Mouse (Mus musculus): Measurements from ENCODE around the gene Gpr50. TPM values are rescaled to one million over a fixed set of nuclear protein-coding genes. Genes with fewer than 3 reads are reported as not detected.

Gpr50 gene
- polyA plus RNA-seq (2014; fragmentation: Nextera tagmentation; extraction: Ambion mirVana), result 3.1 and 3.4 TPM in 2 replicates

GRCm38 (mm10) chrX:71663374-71663773 is at the start of gene Gpr50:
TSS of gene Gpr50 (plus strand) at chrX:71663667.
- peak within 1 kb of the TSS; percentile 42 for H3K4me3 ChIP-seq (ENCODE audit: low read depth, low read length)
- H3K27me3 ChIP-seq (ENCODE audit: control insufficient read depth, insufficient read depth, low read length), result peaks cover 48% of the 10 kb centered on the region
- H3K36me3 ChIP-seq (ENCODE audit: control insufficient read depth, insufficient read depth, low read length), result no peaks in the 10 kb centered on the region
- no peak within 1 kb of the TSS for H3K27ac ChIP-seq (ENCODE audit: low read depth, low read length)
- H3K4me2 ChIP-seq, result peak within 1 kb of the TSS; percentile 63
- WGBS, result 27% methylated on average over 9 of the region's 9 CpGs
- peak within 1 kb of the TSS; percentile 51; the same call in 1 of the 2 replicates for H3K9ac ChIP-seq (ENCODE audit: low read length)
- DNase-seq (ENCODE audit: low spot score, missing footprints) (peak; percentile 86), ATAC-seq (ENCODE audit: low FRiP score) (0 out of 2 replicates have a peak, but pooled peaks have one; percentile 37)
- H3K4me1 ChIP-seq (ENCODE audit: control insufficient read depth, insufficient read depth, low read length), result no peaks in the 10 kb centered on the region
- peaks cover 5% of the 10 kb centered on the region; the same call in 1 of the 2 replicates for H3K9me3 ChIP-seq (ENCODE audit: control insufficient read depth, low read length)

- ATAC-seq (ENCODE audit: low FRiP score) (no peak), DNase-seq (ENCODE audit: low spot score, missing footprints) (no peak)
- Histone ChIP-seq H3K4me1 (ENCODE audit: control insufficient read depth, insufficient read depth, low read length) (no peaks in the 10 kb centered on the region), H3K9ac (ENCODE audit: low read length) (no peak overlapping the region), H3K4me3 (ENCODE audit: low read depth, low read length) (no peak overlapping the region), H3K27ac (ENCODE audit: low read depth, low read length) (no peak overlapping the region), H3K36me3 (ENCODE audit: control insufficient read depth, insufficient read depth, low read length) (no peaks in the 10 kb centered on the region), H3K4me2 (no peak overlapping the region), H3K27me3 (ENCODE audit: control insufficient read depth, insufficient read depth, low read length) (no peaks in the 10 kb centered on the region), H3K9me3 (ENCODE audit: control insufficient read depth, low read length) (no peaks in the 10 kb centered on the region)
- 92% methylated on average over 1 of the region's 1 CpGs for WGBS
Observed at GRCm38 (mm10) chrX:71622286-71622685, 41.2 kb upstream of the Gpr50 start.

DNA sequence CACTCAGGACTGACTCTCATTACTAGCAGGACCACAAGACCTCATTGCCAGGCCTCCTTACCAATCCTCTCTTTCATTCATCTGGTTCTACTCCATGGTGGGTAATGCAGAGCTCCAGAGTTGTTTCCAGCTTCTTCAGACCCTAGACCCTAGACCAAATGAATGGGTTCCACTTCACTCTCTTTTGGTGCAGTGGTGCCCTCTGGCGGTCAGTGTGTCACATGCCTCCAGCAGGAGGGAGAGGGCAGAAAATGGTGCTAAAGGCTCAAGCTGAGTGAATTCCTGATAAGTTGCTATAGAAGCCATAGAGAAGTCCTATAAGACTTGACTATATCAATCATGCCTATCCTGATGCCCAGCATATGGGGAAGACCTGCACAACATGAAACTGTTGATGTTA is 39.6 kb upstream of the Gpr50 start:
- Histone ChIP-seq H3K4me3 (ENCODE audit: low read depth, low read length) (no peak overlapping the region), H3K4me2 (no peak overlapping the region), H3K9me3 (ENCODE audit: control insufficient read depth, low read length) (no peaks in the 10 kb centered on the region), H3K36me3 (ENCODE audit: control insufficient read depth, insufficient read depth, low read length) (no peaks in the 10 kb centered on the region), H3K9ac (ENCODE audit: low read length) (no peak overlapping the region), H3K27ac (ENCODE audit: low read depth, low read length) (no peak overlapping the region), H3K4me1 (ENCODE audit: control insufficient read depth, insufficient read depth, low read length) (no peaks in the 10 kb centered on the region), H3K27me3 (ENCODE audit: control insufficient read depth, insufficient read depth, low read length) (no peaks in the 10 kb centered on the region)
- DNase-seq (ENCODE audit: low spot score, missing footprints) (peak; percentile 90), ATAC-seq (ENCODE audit: low FRiP score) (no peak)
- WGBS, result 5% methylated on average over 1 of the region's 1 CpGs

GRCm38 (mm10) chrX:71628306-71628705 is 35.2 kb upstream of the Gpr50 start:
- no peak overlapping the region for H3K4me2 ChIP-seq
- no peak overlapping the region for H3K9ac ChIP-seq (ENCODE audit: low read length)
- H3K4me3 ChIP-seq (ENCODE audit: low read depth, low read length), result no peak overlapping the region
- ATAC-seq (ENCODE audit: low FRiP score), result no peak
- H3K36me3 ChIP-seq (ENCODE audit: control insufficient read depth, insufficient read depth, low read length), result no peaks in the 10 kb centered on the region
- peak; percentile 94 for DNase-seq (ENCODE audit: low spot score, missing footprints)
- no peaks in the 10 kb centered on the region for H3K27me3 ChIP-seq (ENCODE audit: control insufficient read depth, insufficient read depth, low read length)
- no peak overlapping the region for H3K27ac ChIP-seq (ENCODE audit: low read depth, low read length)
- no peaks in the 10 kb centered on the region for H3K9me3 ChIP-seq (ENCODE audit: control insufficient read depth, low read length)
- H3K4me1 ChIP-seq (ENCODE audit: control insufficient read depth, insufficient read depth, low read length), result no peaks in the 10 kb centered on the region
- 18% methylated on average over 4 of the region's 4 CpGs for WGBS

DNA sequence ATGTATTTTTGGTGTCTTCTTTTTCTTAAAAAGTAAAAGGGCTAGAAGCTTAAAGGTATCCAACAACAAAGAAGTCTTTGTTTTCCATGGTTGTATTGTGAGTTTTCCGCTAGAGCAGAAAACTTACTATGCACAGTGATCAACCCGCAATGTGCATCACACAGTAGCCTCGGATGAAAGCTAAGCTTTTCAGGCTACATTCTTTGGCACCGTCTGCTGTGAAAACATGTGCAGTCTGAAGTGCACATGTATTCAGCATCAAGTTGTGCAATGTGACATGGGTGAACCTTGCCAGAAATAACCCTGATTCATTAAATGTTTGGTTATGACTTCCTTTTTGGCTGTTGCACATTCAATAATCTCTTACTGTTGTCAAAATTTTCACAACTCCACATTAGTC is 32.8 kb upstream of the Gpr50 start:
- H3K4me3 ChIP-seq (ENCODE audit: low read depth, low read length), result no peak overlapping the region
- ATAC-seq (ENCODE audit: low FRiP score) (no peak), DNase-seq (ENCODE audit: low spot score, missing footprints) (no peak)
- H3K27me3 ChIP-seq (ENCODE audit: control insufficient read depth, insufficient read depth, low read length), result no peaks in the 10 kb centered on the region
- H3K4me1 ChIP-seq (ENCODE audit: control insufficient read depth, insufficient read depth, low read length), result no peaks in the 10 kb centered on the region
- WGBS, result 73% methylated on average over 4 of the region's 4 CpGs
- H3K36me3 ChIP-seq (ENCODE audit: control insufficient read depth, insufficient read depth, low read length), result no peaks in the 10 kb centered on the region
- no peak overlapping the region for H3K9ac ChIP-seq (ENCODE audit: low read length)
- no peak overlapping the region for H3K27ac ChIP-seq (ENCODE audit: low read depth, low read length)
- no peak overlapping the region for H3K4me2 ChIP-seq
- no peaks in the 10 kb centered on the region for H3K9me3 ChIP-seq (ENCODE audit: control insufficient read depth, low read length)

- H3K27ac ChIP-seq (ENCODE audit: low read depth, low read length), result no peak overlapping the region
- no peak overlapping the region for H3K4me3 ChIP-seq (ENCODE audit: low read depth, low read length)
- no peak overlapping the region for H3K9ac ChIP-seq (ENCODE audit: low read length)
- DNase-seq (ENCODE audit: low spot score, missing footprints) (no peak), ATAC-seq (ENCODE audit: low FRiP score) (no peak)
- 64% methylated on average over 1 of the region's 1 CpGs for WGBS
- no peaks in the 10 kb centered on the region for H3K9me3 ChIP-seq (ENCODE audit: control insufficient read depth, low read length)
- H3K4me1 ChIP-seq (ENCODE audit: control insufficient read depth, insufficient read depth, low read length), result no peaks in the 10 kb centered on the region
- no peaks in the 10 kb centered on the region for H3K27me3 ChIP-seq (ENCODE audit: control insufficient read depth, insufficient read depth, low read length)
- H3K36me3 ChIP-seq (ENCODE audit: control insufficient read depth, insufficient read depth, low read length), result no peaks in the 10 kb centered on the region
- H3K4me2 ChIP-seq, result no peak overlapping the region
Observed at GRCm38 (mm10) chrX:71631130-71631529, 32.3 kb upstream of the Gpr50 start.

DNA sequence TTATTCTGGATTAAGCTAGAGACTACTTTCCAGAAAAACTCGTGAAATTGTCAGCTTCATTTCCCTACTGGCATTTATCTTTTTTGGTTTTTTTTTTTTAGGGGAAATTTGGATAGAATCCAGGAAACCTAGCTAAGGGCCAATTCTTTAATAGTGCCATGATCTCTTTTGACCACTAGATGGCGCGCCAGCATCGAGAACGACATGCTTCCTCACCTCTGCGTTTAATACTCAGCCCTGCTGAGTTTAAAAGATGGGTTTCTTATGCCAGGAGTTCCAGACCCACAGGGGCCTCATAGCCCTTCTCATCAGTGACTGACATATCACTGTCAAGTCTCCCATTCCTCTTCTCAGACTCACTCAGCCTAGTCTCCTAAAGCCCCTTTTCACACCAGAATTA is 15.5 kb upstream of the Gpr50 start:
- no peaks in the 10 kb centered on the region for H3K27me3 ChIP-seq (ENCODE audit: control insufficient read depth, insufficient read depth, low read length)
- H3K9me3 ChIP-seq (ENCODE audit: control insufficient read depth, low read length), result no peaks in the 10 kb centered on the region
- no peak overlapping the region for H3K9ac ChIP-seq (ENCODE audit: low read length)
- no peak overlapping the region for H3K27ac ChIP-seq (ENCODE audit: low read depth, low read length)
- H3K36me3 ChIP-seq (ENCODE audit: control insufficient read depth, insufficient read depth, low read length), result no peaks in the 10 kb centered on the region
- ATAC-seq (ENCODE audit: low FRiP score), result no peak
- no peak overlapping the region for H3K4me3 ChIP-seq (ENCODE audit: low read depth, low read length)
- no peak overlapping the region for H3K4me2 ChIP-seq
- H3K4me1 ChIP-seq (ENCODE audit: control insufficient read depth, insufficient read depth, low read length), result no peaks in the 10 kb centered on the region
- DNase-seq (ENCODE audit: low spot score, missing footprints), result peak; percentile 91
- under 1% methylated on average over 6 of the region's 6 CpGs for WGBS

GRCm38 (mm10) chrX:71648434-71648833 is 15.0 kb upstream of the Gpr50 start:
- Histone ChIP-seq H3K36me3 (ENCODE audit: control insufficient read depth, insufficient read depth, low read length) (no peaks in the 10 kb centered on the region), H3K4me2 (no peak overlapping the region), H3K27ac (ENCODE audit: low read depth, low read length) (no peak overlapping the region), H3K4me1 (ENCODE audit: control insufficient read depth, insufficient read depth, low read length) (no peaks in the 10 kb centered on the region), H3K27me3 (ENCODE audit: control insufficient read depth, insufficient read depth, low read length) (no peaks in the 10 kb centered on the region), H3K9ac (ENCODE audit: low read length) (no peak overlapping the region), H3K4me3 (ENCODE audit: low read depth, low read length) (no peak overlapping the region), H3K9me3 (ENCODE audit: control insufficient read depth, low read length) (no peaks in the 10 kb centered on the region)
- 4% methylated on average over 1 of the region's 1 CpGs for WGBS
- no peak for DNase-seq (ENCODE audit: low spot score, missing footprints)
- ATAC-seq (ENCODE audit: low FRiP score), result no peak

DNA sequence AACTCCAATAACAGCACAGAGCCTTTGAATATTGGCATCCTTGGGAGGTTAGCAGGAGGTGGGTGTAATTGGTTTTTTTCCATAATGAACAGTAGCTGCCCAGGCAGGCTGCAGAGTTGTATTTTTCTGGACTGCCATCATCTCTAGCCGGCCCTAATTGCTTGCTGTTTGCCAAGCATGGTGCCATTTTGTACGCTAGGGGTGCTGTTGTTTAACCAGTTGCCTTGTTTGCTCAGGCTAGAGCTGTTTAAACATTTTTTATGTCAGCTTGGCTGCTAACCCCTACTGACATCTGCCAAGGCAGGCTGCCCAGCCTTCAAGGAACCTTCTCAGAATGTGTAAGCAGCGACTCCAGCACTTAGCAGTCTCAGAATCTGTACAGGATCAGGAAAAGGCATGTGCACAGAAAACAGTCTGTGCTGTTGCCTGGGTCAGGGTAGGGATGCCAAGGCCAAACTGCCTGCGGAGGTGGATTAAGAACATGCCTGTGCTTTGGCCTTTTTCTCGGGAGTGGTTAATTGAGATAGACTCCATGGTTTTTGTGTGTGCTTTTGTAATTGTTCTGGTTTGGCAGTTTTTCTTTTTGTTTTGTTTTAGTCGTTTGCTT is 14.5 kb upstream of the Gpr50 start:
- Histone ChIP-seq H3K4me1 (ENCODE audit: control insufficient read depth, insufficient read depth, low read length) (no peaks in the 10 kb centered on the region), H3K4me3 (ENCODE audit: low read depth, low read length) (no peak overlapping the region), H3K27ac (ENCODE audit: low read depth, low read length) (no peak overlapping the region), H3K36me3 (ENCODE audit: control insufficient read depth, insufficient read depth, low read length) (no peaks in the 10 kb centered on the region), H3K9me3 (ENCODE audit: control insufficient read depth, low read length) (no peaks in the 10 kb centered on the region), H3K27me3 (ENCODE audit: control insufficient read depth, insufficient read depth, low read length) (no peaks in the 10 kb centered on the region), H3K4me2 (no peak overlapping the region), H3K9ac (ENCODE audit: low read length) (no peak overlapping the region)
- ATAC-seq (ENCODE audit: low FRiP score), result peak; percentile 72
- DNase-seq (ENCODE audit: low spot score, missing footprints), result peak; percentile 88
- WGBS, result 46% methylated on average over 6 of the region's 6 CpGs

Data from midbrain, embryonic 11.5 days (tissue).